ENCODE assay signal across 10 mouse cellular contexts in genomic region chr5:41006692-41007091, GRCm38 (mm10).
DNase-seq lines count a peak whose midpoint lies in the region; ATAC-seq lines count a peak whose summit lies in the region.
"Had no signal": no experiment of that assay in that cellular context is flagged by ENCODE, and none has a peak within 500 bp of the region (broad histone marks: within the 10 kb centered on the region; RNA-seq: fewer than 3 reads in every experiment).

No protein-coding gene starts in this region.

- H3K4me3 ChIP-seq in forebrain, embryonic 11.5 days (ENCODE audit: low read depth, low read length), result no peak overlapping the region
- no peak overlapping the region for H3K4me3 ChIP-seq in forebrain, embryonic 15.5 days
- no peak overlapping the region for H3K4me3 ChIP-seq in midbrain, embryonic 14.5 days (replicated peaks; ENCODE audit: low read depth, low read length)
- no peak overlapping the region for H3K4me3 ChIP-seq in midbrain, embryonic 13.5 days (replicated peaks)
- H3K4me3 ChIP-seq: heart, embryonic 15.5 days had no signal

- peak; percentile 58; the same call in 1 of the 2 replicates for ATAC-seq in forebrain, embryonic 11.5 days (replicated peaks; ENCODE audit: low FRiP score)
- ATAC-seq in forebrain, embryonic 15.5 days (replicated peaks), result no peak
- peak; percentile 57; the same call in 1 of the 2 replicates for ATAC-seq in midbrain, embryonic 14.5 days (ENCODE audit: low FRiP score, low TSS enrichment)
- ATAC-seq in midbrain, embryonic 13.5 days, result no peak
- ATAC-seq in activated CD4-positive, CD25-positive, alpha-beta regulatory T cell, adult 4 months, result no peak

- 65% methylated on average over 3 of the region's 3 CpGs for WGBS in forebrain, embryonic 11.5 days
- WGBS in forebrain, embryonic 15.5 days, result 71% methylated on average over 3 of the region's 3 CpGs
- WGBS in midbrain, embryonic 14.5 days, result 74% methylated on average over 3 of the region's 3 CpGs
- 78% methylated on average over 3 of the region's 3 CpGs for WGBS in midbrain, embryonic 13.5 days

- H3K27ac ChIP-seq in forebrain, embryonic 11.5 days (ENCODE audit: low read depth, low read length), result no peak overlapping the region
- no peak overlapping the region for H3K27ac ChIP-seq in forebrain, embryonic 15.5 days (replicated peaks)
- no peak overlapping the region for H3K27ac ChIP-seq in midbrain, embryonic 14.5 days (replicated peaks; ENCODE audit: low read depth, low read length)
- H3K27ac ChIP-seq in midbrain, embryonic 13.5 days, result no peak overlapping the region
- H3K27ac ChIP-seq: heart, embryonic 15.5 days; macrophage had no signal

- H3K36me3 ChIP-seq in forebrain, embryonic 11.5 days (ENCODE audit: control insufficient read depth, insufficient read depth, low read length), result no peaks in the 10 kb centered on the region
- H3K36me3 ChIP-seq in forebrain, embryonic 15.5 days, result no peaks in the 10 kb centered on the region
- no peaks in the 10 kb centered on the region for H3K36me3 ChIP-seq in midbrain, embryonic 14.5 days (ENCODE audit: control insufficient read depth, insufficient read depth, low read length)
- no peaks in the 10 kb centered on the region for H3K36me3 ChIP-seq in midbrain, embryonic 13.5 days
- H3K36me3 ChIP-seq: heart, embryonic 15.5 days had no signal

- DNase-seq in forebrain, embryonic 11.5 days (ENCODE audit: low spot score), result peak; percentile 53
- peak; percentile 52 for DNase-seq in midbrain, embryonic 14.5 days
- DNase-seq in cerebellum, postnatal 25 days, result peak; percentile 10 to 26
- DNase-seq in kidney, postnatal 4 days, result peak; percentile 14 to 18
- no peak for DNase-seq in c-Kit-positive CD71-positive TER-119-positive erythroid progenitor cells, embryonic 14.5 days (ENCODE audit: low spot score)

- no peak overlapping the region for H3K9ac ChIP-seq in forebrain, embryonic 11.5 days (ENCODE audit: low read length)
- no peak overlapping the region for H3K9ac ChIP-seq in forebrain, embryonic 15.5 days (replicated peaks)
- no peak overlapping the region for H3K9ac ChIP-seq in midbrain, embryonic 14.5 days (replicated peaks; ENCODE audit: low read length)
- H3K9ac ChIP-seq in midbrain, embryonic 13.5 days (replicated peaks), result no peak overlapping the region
- H3K9ac ChIP-seq: heart, embryonic 15.5 days had no signal

- H3K4me2 ChIP-seq in forebrain, embryonic 11.5 days (ENCODE audit: low read depth, low read length, severe bottlenecking), result no peak overlapping the region
- no peak overlapping the region for H3K4me2 ChIP-seq in forebrain, embryonic 15.5 days (replicated peaks)
- no peak overlapping the region for H3K4me2 ChIP-seq in midbrain, embryonic 14.5 days (ENCODE audit: low read length)
- H3K4me2 ChIP-seq in midbrain, embryonic 13.5 days (replicated peaks), result no peak overlapping the region
- H3K4me2 ChIP-seq: heart, embryonic 15.5 days had no signal

- H3K9me3 ChIP-seq in forebrain, embryonic 11.5 days (ENCODE audit: control insufficient read depth, low read length), result no peaks in the 10 kb centered on the region
- no peaks in the 10 kb centered on the region for H3K9me3 ChIP-seq in forebrain, embryonic 15.5 days
- H3K9me3 ChIP-seq in midbrain, embryonic 14.5 days (ENCODE audit: control insufficient read depth, low read length), result no peaks in the 10 kb centered on the region
- no peaks in the 10 kb centered on the region for H3K9me3 ChIP-seq in midbrain, embryonic 13.5 days
- H3K9me3 ChIP-seq: heart, embryonic 15.5 days had no signal

- no peaks in the 10 kb centered on the region for H3K27me3 ChIP-seq in forebrain, embryonic 11.5 days (ENCODE audit: control insufficient read depth, insufficient read depth, low read length)
- H3K27me3 ChIP-seq in forebrain, embryonic 15.5 days, result no peaks in the 10 kb centered on the region
- no peaks in the 10 kb centered on the region for H3K27me3 ChIP-seq in midbrain, embryonic 14.5 days (ENCODE audit: control insufficient read depth, insufficient read depth, low read length)
- H3K27me3 ChIP-seq in midbrain, embryonic 13.5 days, result no peaks in the 10 kb centered on the region
- H3K27me3 ChIP-seq: heart, embryonic 15.5 days had no signal

- H3K4me1 ChIP-seq in forebrain, embryonic 11.5 days (replicated peaks; ENCODE audit: control insufficient read depth, insufficient read depth, low read length), result no peaks in the 10 kb centered on the region
- no peaks in the 10 kb centered on the region for H3K4me1 ChIP-seq in forebrain, embryonic 15.5 days
- no peaks in the 10 kb centered on the region for H3K4me1 ChIP-seq in midbrain, embryonic 14.5 days (ENCODE audit: control insufficient read depth, insufficient read depth, low read length)
- no peaks in the 10 kb centered on the region for H3K4me1 ChIP-seq in midbrain, embryonic 13.5 days (replicated peaks)
- H3K4me1 ChIP-seq: heart, embryonic 15.5 days had no signal

Comparison
In these comparisons a context has a peak if more than half of its experiments do, and no peak if none do; other contexts are left out.
1. ATAC-seq: peak in forebrain, embryonic 11.5 days (single experiment) and midbrain, embryonic 14.5 days (single experiment); none in forebrain, embryonic 15.5 days (single experiment), midbrain, embryonic 13.5 days (single experiment) and activated CD4-positive, CD25-positive, alpha-beta regulatory T cell, adult 4 months (single experiment).